Mouse (Mus musculus): Measurements from ENCODE around the gene Bcr.

Bcr gene

GRCm38 (mm10) chr10:75056255-75056654 lies 4.1 kb upstream of the Bcr start:
- DNase-seq (ENCODE audit: low spot score in 2 of 2), result peak in 1 of 2 experiments; percentile 45

GRCm38 (mm10) chr10:75058336-75058735 lies 2.1 kb upstream of the Bcr start:
- no peak for DNase-seq (ENCODE audit: low spot score in 2 of 2)

- no peak for DNase-seq (ENCODE audit: low spot score in 2 of 2)
Observed at GRCm38 (mm10) chr10:75058761-75059395, 1.5 kb upstream of the Bcr start.

- DNase-seq (ENCODE audit: low spot score in 2 of 2), result peak in 1 of 2 experiments; percentile 85
Observed at GRCm38 (mm10) chr10:75059396-75059795, 996 bp upstream of the Bcr start.

- no peak for DNase-seq (ENCODE audit: low spot score in 2 of 2)
Observed at GRCm38 (mm10) chr10:75060843-75061235, 447 bp downstream of the Bcr start.

GRCm38 (mm10) chr10:75061341-75062188 lies 1.2 kb downstream of the Bcr start:
- no peak for DNase-seq (ENCODE audit: low spot score in 2 of 2)

- DNase-seq (ENCODE audit: low spot score in 2 of 2), result no peak
Observed at GRCm38 (mm10) chr10:75062189-75062561, 1.8 kb downstream of the Bcr start.

GRCm38 (mm10) chr10:75062621-75063020 lies 2.2 kb downstream of the Bcr start:
- DNase-seq (ENCODE audit: low spot score in 2 of 2), result no peak

GRCm38 (mm10) chr10:75063301-75063965 lies 3.0 kb downstream of the Bcr start:
- DNase-seq (ENCODE audit: low spot score in 2 of 2), result no peak

GRCm38 (mm10) chr10:75065691-75066090 lies 5.3 kb downstream of the Bcr start:
- no peak for DNase-seq (ENCODE audit: low spot score in 2 of 2)

GRCm38 (mm10) chr10:75067446-75067845 lies 7.1 kb downstream of the Bcr start:
- no peak for DNase-seq (ENCODE audit: low spot score in 2 of 2)

- DNase-seq (ENCODE audit: low spot score in 2 of 2), result no peak
Observed at GRCm38 (mm10) chr10:75068086-75068485, 7.7 kb downstream of the Bcr start.

- no peak for DNase-seq (ENCODE audit: low spot score in 2 of 2)
Observed at GRCm38 (mm10) chr10:75068624-75069328, 8.4 kb downstream of the Bcr start.

- DNase-seq (ENCODE audit: low spot score in 2 of 2), result no peak
Observed at GRCm38 (mm10) chr10:75070281-75070976, 10.0 kb downstream of the Bcr start.

- DNase-seq (ENCODE audit: low spot score in 2 of 2), result no peak
Observed at GRCm38 (mm10) chr10:75075665-75076064, 15.3 kb downstream of the Bcr start.

- no peak for DNase-seq (ENCODE audit: low spot score in 2 of 2)
Observed at GRCm38 (mm10) chr10:75078174-75079128, 18.1 kb downstream of the Bcr start.

GRCm38 (mm10) chr10:75085330-75085729 lies 24.9 kb downstream of the Bcr start:
- no peak for DNase-seq (ENCODE audit: low spot score in 2 of 2)

- DNase-seq (ENCODE audit: low spot score in 2 of 2), result no peak
Observed at GRCm38 (mm10) chr10:75088471-75088870, 28.1 kb downstream of the Bcr start.

GRCm38 (mm10) chr10:75091478-75092152 lies 31.2 kb downstream of the Bcr start:
- DNase-seq (ENCODE audit: low spot score in 2 of 2), result no peak
